Mouse (Mus musculus): ENCODE measurements around the gene Lrrc55.
"Not testable (repeated sequence)": the region's sequence is repeated elsewhere in the genome, so short reads cannot be mapped to it uniquely, and the experiment has no call there.

Gene Lrrc55

GRCm38 (mm10) chr2:85196901-85197300 lies at the start of gene Lrrc55:
TSS of gene Lrrc55 (minus strand) at chr2:85197197.
- DNase-seq (ENCODE audit: low read depth) = no peak

GRCm38 (mm10) chr2:85246506-85247082 lies 49.6 kb upstream of the Lrrc55 start:
- peak; percentile 27 for DNase-seq (ENCODE audit: low read depth)

- no peak for DNase-seq (ENCODE audit: low read depth)
Measured at GRCm38 (mm10) chr2:85245737-85246136, 48.7 kb upstream of the Lrrc55 start.

GRCm38 (mm10) chr2:85238068-85238667 lies 41.2 kb upstream of the Lrrc55 start:
- DNase-seq (ENCODE audit: low read depth) = no peak

- DNase-seq (ENCODE audit: low read depth) = not testable (repeated sequence)
Measured at GRCm38 (mm10) chr2:85237231-85237630, 40.2 kb upstream of the Lrrc55 start.

- no peak for DNase-seq (ENCODE audit: low read depth)
Measured at GRCm38 (mm10) chr2:85230771-85231511, 33.9 kb upstream of the Lrrc55 start.

GRCm38 (mm10) chr2:85229606-85230005 lies 32.6 kb upstream of the Lrrc55 start:
- no peak for DNase-seq (ENCODE audit: low read depth)

GRCm38 (mm10) chr2:85227816-85228335 lies 30.9 kb upstream of the Lrrc55 start:
- DNase-seq (ENCODE audit: low read depth) = no peak

- no peak for DNase-seq (ENCODE audit: low read depth)
Measured at GRCm38 (mm10) chr2:85224221-85225179, 27.5 kb upstream of the Lrrc55 start.

GRCm38 (mm10) chr2:85216606-85217005 lies 19.6 kb upstream of the Lrrc55 start:
- no peak for DNase-seq (ENCODE audit: low read depth)

- no peak for DNase-seq (ENCODE audit: low read depth)
Measured at GRCm38 (mm10) chr2:85213746-85214145, 16.7 kb upstream of the Lrrc55 start.

- DNase-seq (ENCODE audit: low read depth) = no peak
Measured at GRCm38 (mm10) chr2:85209301-85209700, 12.3 kb upstream of the Lrrc55 start.

- no peak for DNase-seq (ENCODE audit: low read depth)
Measured at GRCm38 (mm10) chr2:85205170-85205569, 8.2 kb upstream of the Lrrc55 start.

GRCm38 (mm10) chr2:85198011-85198965 lies 1.3 kb upstream of the Lrrc55 start:
- DNase-seq (ENCODE audit: low read depth) = no peak

- DNase-seq (ENCODE audit: low read depth) = no peak
Measured at GRCm38 (mm10) chr2:85194566-85194965, 2.4 kb downstream of the Lrrc55 start.

GRCm38 (mm10) chr2:85187582-85188151 lies 9.3 kb downstream of the Lrrc55 start:
- DNase-seq (ENCODE audit: low read depth) = no peak

- DNase-seq (ENCODE audit: low read depth) = no peak
Measured at GRCm38 (mm10) chr2:85178139-85178800, 18.7 kb downstream of the Lrrc55 start.

- no peak for DNase-seq (ENCODE audit: low read depth)
Measured at GRCm38 (mm10) chr2:85173545-85173944, 23.5 kb downstream of the Lrrc55 start.

- DNase-seq (ENCODE audit: low read depth) = no peak
Measured at GRCm38 (mm10) chr2:85172763-85173103, 24.3 kb downstream of the Lrrc55 start.
